Mouse (Mus musculus) kidney, embryonic 15.5 days (tissue): ENCODE results near the gene Ovol3. TPM values are rescaled to one million over a fixed set of nuclear protein-coding genes. Genes with fewer than 3 reads are reported as not detected.
"Not testable (repeated sequence)": the region's sequence is repeated elsewhere in the genome, so short reads cannot be mapped to it uniquely, and the experiment has no call there.

Source experiments
- ATAC-seq: fragments of 200-750 bp; cut with Nextera tagmentation; replicated peaks from 2 replicates; pipeline ENCODE4 v1.8.0; 2017; ENCODE audit warnings: moderate TSS enrichment; ENCODE audit not compliant: low FRiP score
- H3K27ac ChIP-seq: fragments of 300-500 bp; sonication (generic); 2 replicates; pipeline ENCODE4 v1.5.1; 2015; ENCODE audit warnings: mild to moderate bottlenecking, inconsistent platforms
- H3K27me3 ChIP-seq: fragments of 300-500 bp; sonication (generic); 2 replicates; pipeline ENCODE4 v1.6.1; 2015; ENCODE audit warnings: inconsistent platforms
- H3K36me3 ChIP-seq: fragments of 300-500 bp; sonication (generic); 2 replicates; pipeline ENCODE4 v1.6.1; 2015; ENCODE audit warnings: inconsistent platforms
- H3K4me1 ChIP-seq: fragments of 300-500 bp; sonication (generic); 2 replicates; pipeline ENCODE4 v1.6.1; 2015; ENCODE audit warnings: inconsistent platforms
- H3K4me2 ChIP-seq: fragments of 300-500 bp; sonication (generic); 2 replicates; pipeline ENCODE4 v1.6.1; 2015; ENCODE audit warnings: moderate library complexity, mild to moderate bottlenecking, inconsistent platforms
- H3K4me3 ChIP-seq: fragments of 300-500 bp; sonication (generic); replicated peaks from 2 replicates; pipeline ENCODE4 v1.5.1; 2015; ENCODE audit warnings: mild to moderate bottlenecking, inconsistent platforms
- H3K9ac ChIP-seq: fragments of 300-500 bp; sonication (generic); 2 replicates; pipeline ENCODE4 v1.6.1; 2015; ENCODE audit warnings: mild to moderate bottlenecking, inconsistent platforms
- H3K9me3 ChIP-seq: fragments of 300-500 bp; sonication (generic); replicated peaks from 2 replicates; pipeline ENCODE4 v1.6.1; 2016; ENCODE audit warnings: inconsistent platforms
- WGBS: fragments of 180-500 bp; shearing (Covaris S2); methylation state at CpG from one replicate; pipeline ENCODE4 v1.1.7; 2015; ENCODE audit warnings: mixed read lengths; 5-methylcytosine and 5-hydroxymethylcytosine counted together
- polyA plus RNA-seq: library from polyadenylated mRNA; unstranded; fragments of >200 nt; fragmentation: Nextera tagmentation; extraction: Ambion mirVana; gene quantifications from 2 replicates; pipeline ENCODE4 v1.2.1, GENCODE M21; 2015

Gene Ovol3
- polyA plus RNA-seq, 1 experiment from 2014 or later, result not detected

DNA sequence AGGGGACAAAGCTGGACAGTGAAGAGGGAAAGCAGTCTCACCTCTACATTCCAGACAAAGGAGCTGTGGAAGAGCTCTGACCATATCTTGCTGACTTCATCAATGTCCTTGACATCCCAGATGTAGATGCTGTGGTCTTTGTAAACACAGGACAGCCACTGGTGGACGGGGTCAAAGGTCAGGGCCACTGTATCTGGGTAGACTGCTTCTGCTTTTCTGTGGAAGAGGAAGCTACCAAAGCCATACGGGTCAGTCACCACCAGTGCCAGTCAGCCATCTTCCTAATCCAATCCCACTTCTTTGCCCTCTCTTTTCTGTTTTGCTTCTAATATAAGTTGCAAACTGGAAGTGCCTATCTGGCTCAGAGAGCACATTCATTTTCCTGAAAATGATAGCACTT lies 29.5 kb upstream of the Ovol3 start:
- no peak overlapping the region for H3K9ac ChIP-seq
- ATAC-seq, result no peak
- no peak overlapping the region for H3K4me3 ChIP-seq
- no peaks in the 10 kb centered on the region for H3K4me1 ChIP-seq
- 85% methylated on average over 2 of the region's 2 CpGs for WGBS
- H3K27me3 ChIP-seq, result no peaks in the 10 kb centered on the region
- no peak overlapping the region for H3K4me2 ChIP-seq
- peaks cover 41% of the 10 kb centered on the region for H3K36me3 ChIP-seq
- no peaks in the 10 kb centered on the region for H3K9me3 ChIP-seq
- no peak overlapping the region for H3K27ac ChIP-seq

DNA sequence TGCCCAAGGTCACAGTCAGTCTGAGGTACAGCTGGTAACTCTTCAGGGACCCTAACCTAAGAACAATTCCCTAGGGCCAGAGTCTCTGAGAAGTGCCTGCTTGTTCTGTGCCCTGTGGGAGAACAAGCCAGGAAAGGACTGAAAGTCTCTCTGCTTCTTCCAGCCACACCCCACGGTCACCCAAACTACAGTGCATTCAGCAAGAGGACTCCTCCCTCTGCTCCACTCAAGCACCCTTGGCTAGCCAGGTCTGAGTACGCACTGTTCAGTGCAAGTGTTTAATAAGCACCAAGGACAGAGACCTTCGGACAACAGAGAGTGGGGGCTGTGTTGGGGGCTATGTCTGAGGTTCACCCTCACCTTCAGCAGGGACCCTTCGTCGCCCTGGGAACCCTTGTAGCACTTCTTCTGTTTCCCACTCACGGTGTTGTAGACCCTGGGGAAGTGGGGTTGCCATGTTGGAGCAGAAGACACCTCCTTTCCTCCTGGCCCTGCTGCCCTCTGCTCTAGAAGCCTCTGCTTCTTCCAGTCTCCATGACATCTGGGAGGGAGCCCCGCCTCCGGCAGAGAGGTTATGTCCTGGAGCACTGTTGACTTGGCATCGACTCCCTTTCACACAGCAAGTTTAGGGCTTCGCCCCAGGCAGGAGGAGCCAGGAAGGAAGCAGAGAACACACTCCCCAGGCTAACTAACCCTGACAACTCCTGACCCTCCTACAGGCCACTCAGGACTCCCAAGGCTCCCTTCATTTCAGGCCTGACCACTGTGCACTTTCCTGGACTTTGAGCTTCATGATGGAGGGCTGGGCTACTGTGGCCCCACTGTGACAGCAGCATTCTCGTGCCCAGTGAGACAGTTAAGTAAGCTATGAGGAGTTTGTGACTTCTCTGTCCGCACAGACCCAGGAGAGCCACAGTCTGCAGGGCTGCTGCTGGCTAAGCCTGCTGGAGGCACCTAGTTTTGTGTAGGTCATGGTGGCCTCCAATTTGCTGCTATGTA lies 16.7 kb upstream of the Ovol3 start:
- H3K27ac ChIP-seq, result no peak overlapping the region
- ATAC-seq, result no peak
- 84% methylated on average over 12 of the region's 12 CpGs for WGBS

GRCm38 (mm10) chr7:30237374-30237773 lies 1.8 kb upstream of the Ovol3 start:
- not testable (repeated sequence) for ATAC-seq, H3K9me3 ChIP-seq, H3K4me2 ChIP-seq, H3K9ac ChIP-seq, H3K27ac ChIP-seq, H3K4me3 ChIP-seq, H3K27me3 ChIP-seq
- H3K4me1 ChIP-seq, result peaks cover 13% of the 10 kb centered on the region
- peaks cover 41% of the 10 kb centered on the region for H3K36me3 ChIP-seq
- WGBS, result 92% methylated on average over 3 of the region's 3 CpGs

More for the DNA sequence above, 16.7 kb upstream of the Ovol3 start:
- Histone ChIP-seq H3K27me3 (no peaks in the 10 kb centered on the region), H3K4me3 (no peak overlapping the region), H3K9me3 (no peaks in the 10 kb centered on the region), H3K36me3 (peaks cover 20% of the 10 kb centered on the region; the same call in 1 of the 2 replicates), H3K4me2 (no peak overlapping the region), H3K4me1 (no peaks in the 10 kb centered on the region), H3K9ac (no peak overlapping the region)

GRCm38 (mm10) chr7:30235091-30235490 lies 434 bp downstream of the Ovol3 start:
- Histone ChIP-seq H3K36me3 (peaks cover 30% of the 10 kb centered on the region), H3K9me3 (no peaks in the 10 kb centered on the region), H3K9ac (no peak overlapping the region), H3K27me3 (no peaks in the 10 kb centered on the region), H3K27ac (no peak overlapping the region), H3K4me1 (peaks cover 22% of the 10 kb centered on the region), H3K4me3 (no peak overlapping the region), H3K4me2 (no peak overlapping the region)
- 92% methylated on average over 8 of the region's 8 CpGs for WGBS
- no peak for ATAC-seq

- H3K27ac ChIP-seq, result no peak overlapping the region
- 87% methylated on average over 15 of the region's 15 CpGs for WGBS
- ATAC-seq, result no peak
- H3K4me1 ChIP-seq, result peaks cover 22% of the 10 kb centered on the region
- H3K9me3 ChIP-seq, result no peaks in the 10 kb centered on the region
- no peak overlapping the region for H3K4me3 ChIP-seq
- peaks cover 30% of the 10 kb centered on the region for H3K36me3 ChIP-seq
- no peak overlapping the region for H3K9ac ChIP-seq
- no peaks in the 10 kb centered on the region for H3K27me3 ChIP-seq
- H3K4me2 ChIP-seq, result no peak overlapping the region
Observed at GRCm38 (mm10) chr7:30234276-30234858, 1.2 kb downstream of the Ovol3 start.

GRCm38 (mm10) chr7:30233387-30233786 lies 2.1 kb downstream of the Ovol3 start:
- no peaks in the 10 kb centered on the region for H3K9me3 ChIP-seq
- no peak for ATAC-seq
- peaks cover 22% of the 10 kb centered on the region for H3K4me1 ChIP-seq
- H3K9ac ChIP-seq, result no peak overlapping the region
- peaks cover 37% of the 10 kb centered on the region for H3K36me3 ChIP-seq
- H3K27ac ChIP-seq, result no peak overlapping the region
- peak overlapping the region; percentile 84 for H3K4me2 ChIP-seq
- 88% methylated on average over 20 of the region's 20 CpGs for WGBS
- H3K27me3 ChIP-seq, result no peaks in the 10 kb centered on the region
- H3K4me3 ChIP-seq, result peak overlapping the region; percentile 83

DNA sequence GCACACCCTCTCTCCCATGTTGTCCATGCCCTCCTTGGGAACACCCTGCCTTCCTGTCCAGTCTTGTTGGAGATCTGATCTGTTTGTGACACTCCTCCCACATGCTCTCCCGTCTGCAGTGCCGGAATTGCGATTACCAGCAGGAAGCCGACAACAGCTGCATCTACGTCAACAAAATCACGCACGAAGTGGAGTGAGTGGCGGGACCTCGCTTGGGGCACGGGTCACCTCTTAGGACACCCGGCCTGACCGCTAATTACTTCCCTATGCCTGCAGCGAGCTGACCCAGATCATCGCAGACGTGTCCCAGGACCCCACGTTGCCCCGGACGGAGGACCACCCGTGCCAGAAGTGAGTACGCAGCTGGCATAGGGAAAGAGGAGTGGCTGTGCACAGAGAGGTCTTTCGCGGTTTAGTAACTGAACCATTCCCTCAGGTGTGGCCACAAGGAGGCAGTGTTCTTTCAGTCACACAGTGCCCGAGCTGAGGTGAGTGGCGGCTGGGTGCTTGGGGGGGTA lies 2.8 kb downstream of the Ovol3 start:
- Histone ChIP-seq H3K27ac (peak overlapping the region; percentile 97), H3K36me3 (peaks cover 44% of the 10 kb centered on the region), H3K9ac (peak overlapping the region; percentile 77), H3K4me2 (peak overlapping the region; percentile 84), H3K4me3 (peak overlapping the region; percentile 83), H3K4me1 (peaks cover 22% of the 10 kb centered on the region), H3K9me3 (no peaks in the 10 kb centered on the region), H3K27me3 (no peaks in the 10 kb centered on the region)
- 4% methylated on average over 24 of the region's 24 CpGs for WGBS
- ATAC-seq, result peak; percentile 41

GRCm38 (mm10) chr7:30231669-30232454 lies 3.7 kb downstream of the Ovol3 start, which contains the start of the genes Polr2i and Tbcb:
Polr2i (plus strand) TSS chr7:30231948.
Tbcb (minus strand) TSS chr7:30232272.
- H3K9me3 ChIP-seq, result no peaks in the 10 kb centered on the region
- under 1% methylated on average over 67 of the region's 67 CpGs for WGBS
- H3K27me3 ChIP-seq, result no peaks in the 10 kb centered on the region
- H3K4me2 ChIP-seq, result peak within 1 kb of the TSS; percentile 84
- H3K36me3 ChIP-seq, result peaks cover 53% of the 10 kb centered on the region
- peak; percentile 94 for ATAC-seq
- peaks cover 22% of the 10 kb centered on the region for H3K4me1 ChIP-seq
- peak within 1 kb of the TSS; percentile 77 for H3K9ac ChIP-seq
- peak within 1 kb of the TSS; percentile 97 for H3K27ac ChIP-seq
- peak within 1 kb of the TSS; percentile 83 for H3K4me3 ChIP-seq

GRCm38 (mm10) chr7:30231328-30231668 lies 4.2 kb downstream of the Ovol3 start:
- peak overlapping the region; percentile 97 for H3K27ac ChIP-seq
- no peak; the same call in 1 of the 2 replicates for ATAC-seq

DNA sequence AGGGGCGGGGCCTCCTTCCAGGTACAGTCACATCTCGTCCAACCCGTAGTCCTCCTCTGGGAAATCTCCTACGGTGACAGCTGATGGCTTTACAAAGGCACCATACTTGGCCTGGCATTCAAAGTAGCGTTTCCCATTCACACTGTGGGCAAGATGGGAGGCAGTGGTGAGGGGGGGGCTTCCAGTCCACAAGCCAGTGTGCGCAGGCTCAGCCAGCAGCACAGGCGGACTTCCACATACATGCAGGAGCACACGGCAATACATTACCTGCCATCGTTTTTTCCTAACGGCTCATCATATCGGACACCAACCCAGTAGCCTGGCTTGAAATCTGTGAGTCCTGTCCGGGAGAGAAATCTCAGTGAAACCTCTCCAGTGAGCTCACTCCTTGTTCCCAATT lies 11.3 kb downstream of the Ovol3 start:
- no peaks in the 10 kb centered on the region for H3K27me3 ChIP-seq
- H3K4me2 ChIP-seq, result no peak overlapping the region
- no peak overlapping the region for H3K4me3 ChIP-seq
- no peak for ATAC-seq
- H3K9ac ChIP-seq, result no peak overlapping the region
- H3K27ac ChIP-seq, result no peak overlapping the region
- 93% methylated on average over 12 of the region's 12 CpGs for WGBS
- H3K9me3 ChIP-seq, result no peaks in the 10 kb centered on the region
- peaks cover 7% of the 10 kb centered on the region; the same call in 1 of the 2 replicates for H3K4me1 ChIP-seq
- peaks cover 64% of the 10 kb centered on the region for H3K36me3 ChIP-seq

More at GRCm38 (mm10) chr7:30231328-30231668, 4.2 kb downstream of the Ovol3 start:
- H3K4me2 ChIP-seq, result peak overlapping the region; percentile 84
- peaks cover 58% of the 10 kb centered on the region for H3K36me3 ChIP-seq
- under 1% methylated on average over 16 of the region's 16 CpGs for WGBS
- peak overlapping the region; percentile 83 for H3K4me3 ChIP-seq
- no peaks in the 10 kb centered on the region for H3K27me3 ChIP-seq
- H3K9me3 ChIP-seq, result no peaks in the 10 kb centered on the region
- H3K4me1 ChIP-seq, result peaks cover 22% of the 10 kb centered on the region
- peak overlapping the region; percentile 53 for H3K9ac ChIP-seq

GRCm38 (mm10) chr7:30222205-30222604 lies 13.3 kb downstream of the Ovol3 start:
- Histone ChIP-seq H3K9ac (no peak overlapping the region), H3K27me3 (no peaks in the 10 kb centered on the region), H3K4me1 (peaks cover 11% of the 10 kb centered on the region; the same call in 1 of the 2 replicates), H3K4me3 (no peak overlapping the region), H3K9me3 (no peaks in the 10 kb centered on the region), H3K4me2 (no peak overlapping the region), H3K27ac (no peak overlapping the region), H3K36me3 (peaks cover 46% of the 10 kb centered on the region)
- WGBS, result 90% methylated on average over 5 of the region's 5 CpGs
- ATAC-seq, result no peak
